Mouse (Mus musculus) thymus, postnatal 25 days (tissue): Measurements from ENCODE around the gene Clec12b.
A peak's percentile ranks its signal among the peaks of the same experiment; 100 is the strongest.
"Not testable (repeated sequence)": the region's sequence is repeated elsewhere in the genome, so short reads cannot be mapped to it uniquely, and the experiment has no call there.

Source experiments
- DNase-seq: peaks from one replicate; pipeline ENCODE4 v3.0.0; 2022

The Clec12b gene

GRCm38 (mm10) chr6:129365959-129366359, 19.7 kb downstream of the Clec12b start:
- DNase-seq: peak; percentile 36

GRCm38 (mm10) chr6:129363942-129364341, 21.7 kb downstream of the Clec12b start:
- DNase-seq: no peak

GRCm38 (mm10) chr6:129359515-129359914, 26.2 kb downstream of the Clec12b start:
- DNase-seq: no peak

GRCm38 (mm10) chr6:129356430-129356829, 29.2 kb downstream of the Clec12b start:
- no peak for DNase-seq

- no peak for DNase-seq
These were observed 29.9 kb downstream of the Clec12b start for GRCm38 (mm10) chr6:129355774-129356173.

GRCm38 (mm10) chr6:129351091-129351490, 34.6 kb downstream of the Clec12b start:
- no peak for DNase-seq

- DNase-seq: peak; percentile 24
These were observed 35.9 kb downstream of the Clec12b start for GRCm38 (mm10) chr6:129349524-129350352.

- no peak for DNase-seq
These were observed 41.3 kb downstream of the Clec12b start for GRCm38 (mm10) chr6:129344408-129344807.

GRCm38 (mm10) chr6:129342391-129342790, 43.3 kb downstream of the Clec12b start, which contains the start of gene Clec12a:
Gene Clec12a, plus strand, starts transcription at chr6:129342691.
- not testable (repeated sequence) for DNase-seq

- DNase-seq: no peak
These were observed 47.9 kb downstream of the Clec12b start for GRCm38 (mm10) chr6:129337751-129338150.

- peak; percentile 80 for DNase-seq
These were observed 52.0 kb downstream of the Clec12b start for GRCm38 (mm10) chr6:129333674-129334078.

- DNase-seq: no peak
These were observed 54.1 kb downstream of the Clec12b start, which contains the start of gene 4922502D21Rik for GRCm38 (mm10) chr6:129331610-129332009. Gene 4922502D21Rik, minus strand, starts transcription at chr6:129331796.

- no peak for DNase-seq
These were observed 59.0 kb downstream of the Clec12b start for GRCm38 (mm10) chr6:129326568-129327150.

- peak; percentile 33 for DNase-seq
These were observed 59.7 kb downstream of the Clec12b start for GRCm38 (mm10) chr6:129326016-129326415.
